Mouse (Mus musculus) liver, embryonic 14.5 days (tissue): ENCODE data around the gene Ripply3.

Source experiments
- CTCF ChIP-seq: IDR thresholded peaks from 2 replicates; pipeline ENCODE4 v1.5.1; 2016; ENCODE audit warnings: antibody characterized with exemption, low read depth, control low read depth
- EP300 ChIP-seq: IDR thresholded peaks from 2 replicates; pipeline ENCODE4 v1.6.1; 2016; ENCODE audit warnings: antibody characterized with exemption, low read depth

DNA sequence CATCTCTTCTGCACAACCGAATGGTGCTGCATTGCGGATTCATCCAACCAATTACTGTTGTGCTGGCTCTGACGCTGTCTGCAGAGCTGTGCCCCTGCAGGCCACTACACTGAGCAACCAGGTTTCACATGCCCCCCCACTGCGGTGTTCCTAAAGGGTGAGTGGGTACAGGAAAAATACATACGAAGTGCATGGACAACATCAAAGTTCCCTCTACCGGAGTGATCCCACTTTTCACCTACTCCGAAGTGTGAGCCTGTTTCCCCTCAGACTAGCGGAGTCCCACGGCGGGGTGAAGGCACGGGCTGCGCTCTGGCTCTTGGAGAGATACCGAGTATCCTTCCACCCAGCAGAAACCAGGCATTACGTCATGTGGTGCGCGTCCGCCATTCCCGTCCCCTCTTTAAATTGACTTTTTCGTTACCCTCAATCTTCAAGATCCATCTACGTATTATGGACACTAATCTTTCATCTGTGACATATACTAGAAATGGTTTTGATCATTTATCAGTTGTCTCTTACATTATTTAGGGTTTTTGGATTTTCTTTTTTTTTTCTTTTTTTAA is 15.5 kb upstream of the Ripply3 start:
- TF ChIP-seq CTCF (peak; percentile 39), EP300 (no peak)
